Mouse (Mus musculus) thymus, postnatal 14 days (tissue): Measurements from ENCODE around the gene Vmn2r53.
"Not testable (repeated sequence)": the region's sequence is repeated elsewhere in the genome, so short reads cannot be mapped to it uniquely, and the experiment has no call there.

Experiments used
- DNase-seq: peaks from one replicate; pipeline ENCODE4 v3.0.0; 2021

The Vmn2r53 gene

DNA sequence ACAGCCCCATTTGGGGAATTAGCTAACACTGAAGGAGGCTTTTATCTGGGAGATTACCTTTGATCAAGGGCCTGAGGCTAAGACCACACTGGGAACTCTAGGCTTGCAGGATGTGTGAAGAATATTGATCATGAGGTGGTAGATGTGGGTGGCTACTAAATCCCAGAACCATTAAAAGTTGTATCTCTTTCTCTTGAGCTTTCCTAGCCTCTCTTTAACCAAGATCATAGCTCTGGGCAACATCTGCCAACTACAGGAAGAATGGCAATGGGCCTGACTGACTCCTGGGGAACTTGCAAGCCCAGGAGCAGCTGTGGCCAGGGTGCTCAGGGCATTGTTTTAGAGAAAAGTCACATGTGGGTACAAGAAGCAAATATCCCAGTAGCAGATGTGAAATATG is at the start of gene Vmn2r53:
Gene Vmn2r53 (minus strand): TSS at position 101 of the 400 bp plus-strand sequence.
- DNase-seq: no peak

DNA sequence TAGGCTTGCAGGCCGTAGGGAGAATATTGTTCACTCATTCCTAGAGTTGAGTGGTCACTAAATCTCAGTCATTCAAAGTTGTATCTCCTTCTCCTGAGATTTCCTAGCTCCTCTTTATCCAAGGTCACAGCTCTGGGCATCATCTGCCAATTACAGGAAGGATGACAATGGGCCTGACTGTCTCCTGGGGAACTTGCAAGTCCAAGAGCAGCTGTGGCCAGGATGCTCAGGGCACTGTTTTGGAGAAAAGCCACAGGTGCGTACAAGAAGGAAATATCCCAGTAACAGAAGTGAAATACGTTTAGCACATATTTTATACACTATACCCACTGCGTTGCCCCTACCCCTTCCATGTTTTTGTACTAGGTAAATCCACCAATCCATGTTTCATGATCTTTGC is 31.6 kb upstream of the Vmn2r53 start, which contains the start of gene Vmn2r54:
Gene Vmn2r54 (minus strand): TSS at position 101 of the 400 bp plus-strand sequence.
- DNase-seq: not testable (repeated sequence)
